Mouse (Mus musculus): ENCODE data around the gene Dis3.
A peak's percentile ranks its signal among the peaks of the same experiment; 100 is the strongest.

The Dis3 gene

GRCm38 (mm10) chr14:99099267-99099966 lies at the start of gene Dis3, which contains the start of gene Pibf1:
Gene Dis3, minus strand, starts transcription at chr14:99099770.
Gene Pibf1, plus strand, starts transcription at chr14:99099424.
- DNase-seq (ENCODE audit: low spot score in 2 of 2): peak; percentile 97 to 99

- no peak for DNase-seq (ENCODE audit: low spot score in 2 of 2)
Measured at GRCm38 (mm10) chr14:99146841-99147240, 47.3 kb upstream of the Dis3 start.

GRCm38 (mm10) chr14:99141786-99142633 lies 42.4 kb upstream of the Dis3 start:
- peak; percentile 59 to 85 for DNase-seq (ENCODE audit: low spot score in 2 of 2)

GRCm38 (mm10) chr14:99140036-99140435 lies 40.5 kb upstream of the Dis3 start:
- no peak for DNase-seq (ENCODE audit: low spot score in 2 of 2)

- DNase-seq (ENCODE audit: low spot score in 2 of 2): no peak
Measured at GRCm38 (mm10) chr14:99136297-99136696, 36.7 kb upstream of the Dis3 start.

- no peak for DNase-seq (ENCODE audit: low spot score in 2 of 2)
Measured at GRCm38 (mm10) chr14:99135761-99136160, 36.2 kb upstream of the Dis3 start.

- DNase-seq (ENCODE audit: low spot score in 2 of 2): no peak
Measured at GRCm38 (mm10) chr14:99134048-99134447, 34.5 kb upstream of the Dis3 start.

- no peak for DNase-seq (ENCODE audit: low spot score in 2 of 2)
Measured at GRCm38 (mm10) chr14:99129050-99129449, 29.5 kb upstream of the Dis3 start.

GRCm38 (mm10) chr14:99127509-99127908 lies 27.9 kb upstream of the Dis3 start:
- DNase-seq (ENCODE audit: low spot score in 2 of 2): no peak

- DNase-seq (ENCODE audit: low spot score in 2 of 2): no peak
Measured at GRCm38 (mm10) chr14:99126713-99127112, 27.1 kb upstream of the Dis3 start.

- no peak for DNase-seq (ENCODE audit: low spot score in 2 of 2)
Measured at GRCm38 (mm10) chr14:99124076-99124475, 24.5 kb upstream of the Dis3 start.

GRCm38 (mm10) chr14:99121584-99122339 lies 22.2 kb upstream of the Dis3 start:
- no peak for DNase-seq (ENCODE audit: low spot score in 2 of 2)

GRCm38 (mm10) chr14:99117576-99117975 lies 18.0 kb upstream of the Dis3 start:
- DNase-seq (ENCODE audit: low spot score in 2 of 2): no peak

- DNase-seq (ENCODE audit: low spot score in 2 of 2): no peak
Measured at GRCm38 (mm10) chr14:99108762-99109161, 9.2 kb upstream of the Dis3 start.

GRCm38 (mm10) chr14:99107631-99108187 lies 8.1 kb upstream of the Dis3 start:
- DNase-seq (ENCODE audit: low spot score in 2 of 2): no peak

- no peak for DNase-seq (ENCODE audit: low spot score in 2 of 2)
Measured at GRCm38 (mm10) chr14:99106671-99107070, 7.1 kb upstream of the Dis3 start.

- DNase-seq (ENCODE audit: low spot score in 2 of 2): no peak
Measured at GRCm38 (mm10) chr14:99104542-99105123, 5.1 kb upstream of the Dis3 start.

GRCm38 (mm10) chr14:99103050-99103449 lies 3.5 kb upstream of the Dis3 start:
- DNase-seq (ENCODE audit: low spot score in 2 of 2): no peak

- DNase-seq (ENCODE audit: low spot score in 2 of 2): no peak
Measured at GRCm38 (mm10) chr14:99099967-99100587, 507 bp upstream of the Dis3 start.

- DNase-seq (ENCODE audit: low spot score in 2 of 2): no peak
Measured at GRCm38 (mm10) chr14:99088947-99089346, 10.6 kb downstream of the Dis3 start.

GRCm38 (mm10) chr14:99071146-99071545 lies 28.4 kb downstream of the Dis3 start:
- no peak for DNase-seq (ENCODE audit: low spot score in 2 of 2)
